Mouse (Mus musculus): ENCODE measurements around the gene Zfp784. TPM values are rescaled to one million over a fixed set of nuclear protein-coding genes. Genes with fewer than 3 reads are reported as not detected.
"Not testable (repeated sequence)": the region's sequence is repeated elsewhere in the genome, so short reads cannot be mapped to it uniquely, and the experiment has no call there.

The Zfp784 gene
- polyA plus RNA-seq, 1 experiment from 2014 or later, result 4.1 TPM

GRCm38 (mm10) chr7:5029543-5029942 is 8.7 kb downstream of the Zfp784 start:
- peaks cover 47% of the 10 kb centered on the region for H3K36me3 ChIP-seq (ENCODE audit: control insufficient read depth, insufficient read depth, low read length)
- no peak overlapping the region for H3K27ac ChIP-seq (replicated peaks)
- H3K9me3 ChIP-seq (ENCODE audit: control insufficient read depth, low read length), result peaks cover 11% of the 10 kb centered on the region
- no peaks in the 10 kb centered on the region for H3K4me1 ChIP-seq (replicated peaks; ENCODE audit: control insufficient read depth, insufficient read depth)
- WGBS, result 93% methylated on average over 22 of the region's 22 CpGs
- TF ChIP-seq CTCF (IDR thresholded peaks at IDR 0.05; ENCODE audit: low read depth) (no peak), EP300 (optimal IDR thresholded peaks at IDR 0.05) (no peak)
- no peak for ATAC-seq (ENCODE audit: low FRiP score, low TSS enrichment)
- no peaks in the 10 kb centered on the region for H3K27me3 ChIP-seq (ENCODE audit: control insufficient read depth, insufficient read depth, low read length)
- no peak for DNase-seq (ENCODE audit: low spot score)
- H3K4me3 ChIP-seq (ENCODE audit: low read depth, low read length), result no peak overlapping the region
- no peak overlapping the region for H3K9ac ChIP-seq (ENCODE audit: low read length)
- no peak overlapping the region for H3K4me2 ChIP-seq (replicated peaks; ENCODE audit: low read depth)

DNA sequence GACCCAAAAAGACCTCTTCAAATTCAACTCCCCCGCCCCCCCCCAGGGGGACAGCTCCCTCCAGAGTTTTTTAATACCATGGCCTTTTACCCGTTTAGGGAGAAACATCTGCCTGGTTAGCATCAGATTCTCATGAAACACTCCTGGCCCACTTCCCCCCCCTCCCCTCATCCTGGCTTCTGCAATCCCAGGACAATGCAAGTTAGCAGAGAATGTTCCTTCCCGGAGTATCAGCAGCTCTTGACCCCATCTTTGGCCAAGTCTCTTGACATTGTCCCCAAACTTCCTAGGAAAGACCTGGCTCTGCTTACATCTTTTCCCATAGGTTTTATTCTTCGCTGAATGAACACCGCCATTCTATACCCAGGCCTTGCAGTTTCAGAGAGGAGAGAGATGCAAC is 17.0 kb downstream of the Zfp784 start:
- Histone ChIP-seq H3K9ac (ENCODE audit: low read length) (peak overlapping the region; percentile 98), H3K27me3 (ENCODE audit: control insufficient read depth, insufficient read depth, low read length) (no peaks in the 10 kb centered on the region), H3K27ac (replicated peaks) (0 out of 2 replicates have a peak overlapping the region, but pooled peaks have one; percentile 13), H3K9me3 (ENCODE audit: control insufficient read depth, low read length) (no peaks in the 10 kb centered on the region), H3K36me3 (ENCODE audit: control insufficient read depth, insufficient read depth, low read length) (peaks cover 5% of the 10 kb centered on the region), H3K4me2 (replicated peaks; ENCODE audit: low read depth) (peak overlapping the region; percentile 74), H3K4me3 (ENCODE audit: low read depth, low read length) (peak overlapping the region; percentile 91), H3K4me1 (replicated peaks; ENCODE audit: control insufficient read depth, insufficient read depth) (no peaks in the 10 kb centered on the region; the same call in 1 of the 2 replicates)
- ATAC-seq (ENCODE audit: low FRiP score, low TSS enrichment) (no peak), DNase-seq (ENCODE audit: low spot score) (no peak)
- 41% methylated on average over 5 of the region's 5 CpGs for WGBS
- no peak for TF ChIP-seq CTCF (IDR thresholded peaks at IDR 0.05; ENCODE audit: low read depth)

DNA sequence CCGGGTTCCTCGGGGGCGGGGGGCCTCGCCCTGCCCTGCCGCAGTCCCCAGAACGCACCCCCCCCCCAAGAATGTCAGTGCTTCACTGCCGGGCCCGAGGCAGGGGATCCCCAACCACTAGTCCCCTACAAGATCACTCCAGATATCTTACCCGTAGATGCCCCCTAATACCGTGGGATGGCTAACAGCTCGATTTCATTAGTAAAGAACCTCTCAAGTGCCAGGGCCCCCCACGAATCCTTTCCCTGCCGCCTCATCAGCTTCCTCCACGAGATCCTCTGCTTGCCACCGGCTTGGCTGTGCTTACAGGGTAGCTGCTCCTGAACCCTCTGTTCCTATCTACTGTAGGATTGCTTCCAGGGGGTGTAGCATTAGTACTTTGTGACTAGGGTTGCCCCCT is 17.6 kb downstream of the Zfp784 start:
- ATAC-seq (ENCODE audit: low FRiP score, low TSS enrichment) (0 out of 2 replicates have a peak, but pooled peaks have one; percentile 3), DNase-seq (ENCODE audit: low spot score) (no peak)
- peak overlapping the region; percentile 98 for H3K9ac ChIP-seq (ENCODE audit: low read length)
- peak overlapping the region; percentile 91 for H3K4me3 ChIP-seq (ENCODE audit: low read depth, low read length)
- H3K27ac ChIP-seq (replicated peaks), result peak overlapping the region; percentile 97
- TF ChIP-seq CTCF (IDR thresholded peaks at IDR 0.05; ENCODE audit: low read depth) (no peak), EP300 (optimal IDR thresholded peaks at IDR 0.05) (no peak)
- H3K4me2 ChIP-seq (replicated peaks; ENCODE audit: low read depth), result peak overlapping the region; percentile 74
- 0% methylated on average over 15 of the region's 15 CpGs for WGBS
- H3K36me3 ChIP-seq (ENCODE audit: control insufficient read depth, insufficient read depth, low read length), result peaks cover 5% of the 10 kb centered on the region
- peaks cover 3% of the 10 kb centered on the region; the same call in 1 of the 2 replicates for H3K4me1 ChIP-seq (replicated peaks; ENCODE audit: control insufficient read depth, insufficient read depth)
- no peaks in the 10 kb centered on the region for H3K9me3 ChIP-seq (ENCODE audit: control insufficient read depth, low read length)
- H3K27me3 ChIP-seq (ENCODE audit: control insufficient read depth, insufficient read depth, low read length), result no peaks in the 10 kb centered on the region

DNA sequence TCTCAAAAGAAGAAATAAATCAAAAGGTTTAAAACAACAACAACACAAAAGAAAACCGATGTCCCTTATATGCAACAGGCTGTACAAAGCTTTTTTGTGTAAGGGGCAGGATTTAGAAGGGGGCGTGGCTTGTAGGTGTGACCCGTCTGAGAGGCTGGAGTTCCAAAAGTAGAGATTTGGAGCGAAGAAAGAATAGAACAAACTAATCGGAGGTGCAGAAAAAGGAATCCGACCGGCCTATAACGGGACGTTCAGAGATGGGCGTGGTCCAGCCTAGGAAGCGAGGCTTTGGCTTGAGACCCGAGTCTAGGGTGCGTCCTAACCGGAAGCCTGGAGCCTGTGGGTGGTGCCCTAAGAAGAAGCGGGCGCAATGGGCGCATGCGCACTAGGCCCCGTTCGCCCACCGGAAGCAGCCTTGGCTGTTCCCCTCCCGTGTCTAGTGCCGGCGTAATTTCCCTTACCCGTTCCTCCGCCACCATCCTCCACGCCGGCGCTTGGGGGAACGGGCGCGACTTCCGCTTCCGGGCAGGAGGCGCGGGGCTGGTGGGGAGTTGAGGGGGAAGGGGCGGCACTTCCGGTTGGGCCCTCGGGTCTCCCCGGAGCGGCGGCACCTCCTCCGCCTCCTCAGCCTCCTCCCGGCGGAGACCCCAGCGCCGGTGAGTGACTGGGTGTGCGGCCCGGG is 18.1 kb downstream of the Zfp784 start, which contains the start of the genes Zfp865 and Ccdc106:
TSS of gene Zfp865 (plus strand) at position 377 of the 682 bp plus-strand sequence.
TSS of gene Ccdc106 (plus strand) at position 554 of the 682 bp plus-strand sequence.
- Histone ChIP-seq H3K27me3 (ENCODE audit: control insufficient read depth, insufficient read depth, low read length) (no peaks in the 10 kb centered on the region), H3K27ac (replicated peaks) (peak within 1 kb of the TSS; percentile 97), H3K9ac (ENCODE audit: low read length) (peak within 1 kb of the TSS; percentile 98), H3K4me3 (ENCODE audit: low read depth, low read length) (peak within 1 kb of the TSS; percentile 91), H3K4me2 (replicated peaks; ENCODE audit: low read depth) (peak within 1 kb of the TSS; percentile 74), H3K9me3 (ENCODE audit: control insufficient read depth, low read length) (no peaks in the 10 kb centered on the region), H3K4me1 (replicated peaks; ENCODE audit: control insufficient read depth, insufficient read depth) (peaks cover 3% of the 10 kb centered on the region; the same call in 1 of the 2 replicates), H3K36me3 (ENCODE audit: control insufficient read depth, insufficient read depth, low read length) (peaks cover 5% of the 10 kb centered on the region)
- DNase-seq (ENCODE audit: low spot score) (peak; percentile 99), ATAC-seq (ENCODE audit: low FRiP score, low TSS enrichment) (peak; percentile 91)
- TF ChIP-seq EP300 (optimal IDR thresholded peaks at IDR 0.05) (no peak), CTCF (IDR thresholded peaks at IDR 0.05; ENCODE audit: low read depth) (peak; percentile 14; the same call in 1 of the 2 replicates)
- WGBS, result under 1% methylated on average over 45 of the region's 49 CpGs

DNA sequence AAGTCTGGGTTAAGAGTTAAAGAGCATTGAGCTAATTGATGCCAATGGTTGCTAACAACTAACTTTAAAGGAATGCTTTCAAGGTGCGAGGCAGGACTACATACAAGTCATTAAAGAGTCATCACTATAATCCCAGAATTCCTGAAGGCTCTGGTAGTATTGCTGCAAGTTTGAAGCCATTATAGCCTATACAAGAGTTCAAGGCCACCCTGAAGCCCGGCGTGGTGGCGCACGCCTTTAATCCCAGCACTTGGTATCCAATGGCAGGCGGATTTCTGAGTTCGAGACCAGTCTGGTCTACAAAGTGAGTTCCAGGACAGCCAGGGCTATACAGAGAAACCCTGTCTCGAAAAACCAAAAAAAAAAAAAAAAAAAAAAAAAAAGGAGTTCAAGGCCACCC is 18.7 kb downstream of the Zfp784 start:
- H3K9me3 ChIP-seq (ENCODE audit: control insufficient read depth, low read length); ATAC-seq (ENCODE audit: low FRiP score, low TSS enrichment); H3K4me1 ChIP-seq (replicated peaks; ENCODE audit: control insufficient read depth, insufficient read depth); H3K36me3 ChIP-seq (ENCODE audit: control insufficient read depth, insufficient read depth, low read length); DNase-seq (ENCODE audit: low spot score); H3K27me3 ChIP-seq (ENCODE audit: control insufficient read depth, insufficient read depth, low read length): not testable (repeated sequence)
- Histone ChIP-seq H3K4me2 (replicated peaks; ENCODE audit: low read depth) (peak overlapping the region; percentile 74), H3K27ac (replicated peaks) (peak overlapping the region; percentile 97), H3K9ac (ENCODE audit: low read length) (peak overlapping the region; percentile 28; the same call in 1 of the 2 replicates), H3K4me3 (ENCODE audit: low read depth, low read length) (peak overlapping the region; percentile 91)
- 22% methylated on average over 8 of the region's 8 CpGs for WGBS

GRCm38 (mm10) chr7:5017931-5018330 is 20.3 kb downstream of the Zfp784 start:
- TF ChIP-seq EP300 (optimal IDR thresholded peaks at IDR 0.05), result no peak
- TF ChIP-seq CTCF (IDR thresholded peaks at IDR 0.05; ENCODE audit: low read depth), result no peak
- ATAC-seq (ENCODE audit: low FRiP score, low TSS enrichment), result no peak
- peaks cover 2% of the 10 kb centered on the region; the same call in 1 of the 2 replicates for H3K36me3 ChIP-seq (ENCODE audit: control insufficient read depth, insufficient read depth, low read length)
- H3K4me1 ChIP-seq (replicated peaks; ENCODE audit: control insufficient read depth, insufficient read depth), result peaks cover 3% of the 10 kb centered on the region; the same call in 1 of the 2 replicates
- no peak overlapping the region for H3K4me2 ChIP-seq (replicated peaks; ENCODE audit: low read depth)
- no peak for DNase-seq (ENCODE audit: low spot score)
- H3K27ac ChIP-seq (replicated peaks), result no peak overlapping the region
- 97% methylated on average over 21 of the region's 21 CpGs for WGBS
- no peak overlapping the region for H3K4me3 ChIP-seq (ENCODE audit: low read depth, low read length)
- H3K27me3 ChIP-seq (ENCODE audit: control insufficient read depth, insufficient read depth, low read length), result no peaks in the 10 kb centered on the region
- H3K9ac ChIP-seq (ENCODE audit: low read length), result no peak overlapping the region
- H3K9me3 ChIP-seq (ENCODE audit: control insufficient read depth, low read length), result no peaks in the 10 kb centered on the region
